Mouse (Mus musculus) activated CD4-positive, CD25-positive, alpha-beta regulatory T cell, adult 4 months (primary cell): ENCODE measurements around the gene Slc25a18. TPM values are rescaled to one million over a fixed set of nuclear protein-coding genes. Genes with fewer than 3 reads are reported as not detected.

Experiments
- polyA plus RNA-seq, 2 experiments: library from polyadenylated mRNA; unstranded; fragments of 100-300 nt; shearing (Covaris generic); gene quantifications; one replicate each; pipeline ENCODE4 v1.2.1; 2017

Slc25a18 gene
- polyA plus RNA-seq, 2 experiments from 2014 or later: 0.22 TPM; not detected in 1

Other genes with a start within 250 kb of the Slc25a18 start
- 10 to 100 TPM; 30.0 to 32.7 TPM for gene Hdhd5, start 242.3 kb upstream of the Slc25a18 start, polyA plus RNA-seq
- under 1 TPM; 0.06 to 0.70 TPM for gene Cecr2, start 107.2 kb upstream of the Slc25a18 start, polyA plus RNA-seq
- gene Atp6v1e1, start 49.2 kb downstream of the Slc25a18 start, polyA plus RNA-seq: 10 to 100 TPM; 85.8 to 86.2 TPM
- gene Bcl2l13, start 62.6 kb downstream of the Slc25a18 start, polyA plus RNA-seq: 1 to 10 TPM; 8.0 to 8.8 TPM
- gene Bid, start 143.3 kb downstream of the Slc25a18 start, polyA plus RNA-seq: 10 to 100 TPM; 43.2 to 44.9 TPM